Mouse (Mus musculus) ES-Bruce4 (cell line): ENCODE measurements around the gene Slc22a12.

Experiments used
- CTCF ChIP-seq: IDR thresholded peaks from one replicate; pipeline ENCODE4 v1.8.1; 2011; ENCODE audit warnings: low read depth, low read length
- EP300 ChIP-seq: IDR thresholded peaks from 2 replicates; pipeline ENCODE4 v1.6.1; 2011; ENCODE audit warnings: low read depth, low read length; ENCODE audit not compliant: insufficient read depth
- POLR2A ChIP-seq: IDR thresholded peaks from one replicate; pipeline ENCODE4 v1.8.1; 2011; ENCODE audit warnings: low read length; ENCODE audit not compliant: insufficient read depth

DNA sequence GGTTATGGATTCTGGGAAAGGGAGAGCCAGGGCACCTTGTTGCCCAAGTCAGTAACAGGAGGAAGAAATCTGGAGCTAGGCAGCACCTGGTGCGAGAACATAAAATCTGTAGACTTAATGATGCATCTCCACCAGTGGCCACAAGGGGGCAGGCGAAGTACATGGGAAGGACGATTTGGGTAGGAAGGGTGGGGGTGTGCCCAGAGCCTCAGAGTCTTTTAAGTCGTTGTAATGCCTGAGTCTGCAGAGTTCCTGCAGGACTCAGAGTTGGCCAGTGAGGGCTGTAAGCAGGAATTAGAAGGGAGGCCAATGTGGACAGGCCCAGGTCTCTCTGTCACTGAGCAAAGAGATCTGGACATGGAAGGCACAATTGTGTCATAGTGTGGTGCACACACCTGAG is 53.8 kb downstream of the Slc22a12 start:
- TF ChIP-seq CTCF = peak; percentile 95
- no peak for TF ChIP-seq POLR2A
- TF ChIP-seq EP300 = no peak
